Comparison of ENCODE assay signal across 32 mouse cellular contexts in genomic region chr2:77873806-77874205, GRCm38 (mm10). TPM values are rescaled to one million over a fixed set of nuclear protein-coding genes. Genes with fewer than 3 reads are reported as not detected.
"Had no signal": no experiment of that assay in that cellular context is flagged by ENCODE, and none has a peak within 500 bp of the region (broad histone marks: within the 10 kb centered on the region; RNA-seq: fewer than 3 reads in every experiment).

No protein-coding gene starts in this region.

- H3K4me3 ChIP-seq: limb, embryonic 10.5 days; limb, embryonic 12.5 days; limb, embryonic 13.5 days; limb, embryonic 15.5 days; liver, embryonic 12.5 days; liver, embryonic 13.5 days; liver, embryonic 15.5 days; lung, embryonic 15.5 days; megakaryocyte, embryonic 14.5 days; midbrain, embryonic 10.5 days; midbrain, embryonic 12.5 days; midbrain, embryonic 13.5 days; midbrain, embryonic 15.5 days; myocyte; neural tube, embryonic 12.5 days had no signal

- H3K9me3 ChIP-seq: limb, embryonic 10.5 days; limb, embryonic 12.5 days; limb, embryonic 13.5 days; limb, embryonic 15.5 days; liver, embryonic 12.5 days; liver, embryonic 13.5 days; liver, embryonic 15.5 days; lung, embryonic 15.5 days; megakaryocyte, embryonic 14.5 days; midbrain, embryonic 10.5 days; midbrain, embryonic 12.5 days; midbrain, embryonic 13.5 days; midbrain, embryonic 15.5 days; neural tube, embryonic 12.5 days had no signal

- H3K36me3 ChIP-seq: limb, embryonic 10.5 days; limb, embryonic 12.5 days; limb, embryonic 13.5 days; limb, embryonic 15.5 days; liver, embryonic 12.5 days; liver, embryonic 13.5 days; liver, embryonic 15.5 days; lung, embryonic 15.5 days; midbrain, embryonic 10.5 days; midbrain, embryonic 12.5 days; midbrain, embryonic 13.5 days; midbrain, embryonic 15.5 days; neural tube, embryonic 12.5 days had no signal

- DNase-seq: left cerebral cortex, postnatal 4 days; liver; liver, embryonic 13.5 days; liver, postnatal 0 days; lung, adult 18-20 months; lung, adult 2 months; lung, embryonic 14.5 days; lung, postnatal 10 days; lung, postnatal 14 days; lung, postnatal 36 days; lung, postnatal 4 days; midbrain, embryonic 14.5 days had no signal

- H3K27ac ChIP-seq: limb, embryonic 10.5 days; limb, embryonic 12.5 days; limb, embryonic 13.5 days; limb, embryonic 15.5 days; liver, embryonic 12.5 days; liver, embryonic 13.5 days; liver, embryonic 14.5 days; liver, embryonic 15.5 days; lung, embryonic 15.5 days; macrophage; midbrain, embryonic 10.5 days; midbrain, embryonic 12.5 days; midbrain, embryonic 13.5 days; midbrain, embryonic 15.5 days; neural tube, embryonic 12.5 days had no signal

- H3K27me3 ChIP-seq: limb, embryonic 12.5 days; limb, embryonic 13.5 days; limb, embryonic 15.5 days; liver, embryonic 12.5 days; liver, embryonic 13.5 days; liver, embryonic 15.5 days; lung, embryonic 15.5 days; midbrain, embryonic 12.5 days; midbrain, embryonic 13.5 days; midbrain, embryonic 15.5 days; neural tube, embryonic 12.5 days had no signal

- H3K4me2 ChIP-seq: limb, embryonic 12.5 days; limb, embryonic 13.5 days; limb, embryonic 15.5 days; liver, embryonic 11.5 days; liver, embryonic 12.5 days; liver, embryonic 13.5 days; liver, embryonic 15.5 days; lung, embryonic 14.5 days; lung, embryonic 15.5 days; midbrain, embryonic 11.5 days; midbrain, embryonic 12.5 days; midbrain, embryonic 13.5 days; midbrain, embryonic 15.5 days; neural tube, embryonic 12.5 days had no signal

- ATAC-seq: liver, embryonic 12.5 days; liver, postnatal 0 days; lung, postnatal 0 days; midbrain, embryonic 13.5 days; midbrain, embryonic 15.5 days; midbrain, embryonic 16.5 days had no signal

- H3K9ac ChIP-seq: limb, embryonic 12.5 days; limb, embryonic 13.5 days; limb, embryonic 15.5 days; liver, embryonic 12.5 days; liver, embryonic 13.5 days; liver, embryonic 14.5 days; liver, embryonic 15.5 days; liver, postnatal 0 days; lung, embryonic 14.5 days; lung, embryonic 15.5 days; midbrain, embryonic 12.5 days; midbrain, embryonic 13.5 days; midbrain, embryonic 15.5 days; neural tube, embryonic 12.5 days had no signal

- H3K4me1 ChIP-seq: limb, embryonic 10.5 days; limb, embryonic 12.5 days; limb, embryonic 13.5 days; limb, embryonic 15.5 days; liver, embryonic 12.5 days; liver, embryonic 13.5 days; liver, embryonic 15.5 days; lung, embryonic 15.5 days; midbrain, embryonic 10.5 days; midbrain, embryonic 12.5 days; midbrain, embryonic 13.5 days; midbrain, embryonic 15.5 days; neural tube, embryonic 12.5 days had no signal

RNA-seq across cellular contexts. Expression of gene Zfp385b, which starts 54.4 kb away (rescaled TPM):
- polyA plus RNA-seq: macrophage had no signal
